Mouse (Mus musculus) right cerebral cortex, postnatal 36 days (tissue): ENCODE measurements at regions not wholly inside any gene's neighbourhood (a gene's known extent, or its start where the extent isn't known, plus 50 kb on each side); places are given as distances from the start of the nearest gene placed in this dataset.
A peak's percentile ranks its signal among the peaks of the same experiment; 100 is the strongest.

Source experiments
- DNase-seq, 2 experiments: peaks; one replicate each; pipeline ENCODE4 v3.0.0; 2022; ENCODE audit warnings: low spot score in 2 of 2, mixed read lengths in 1 of 2

DNA sequence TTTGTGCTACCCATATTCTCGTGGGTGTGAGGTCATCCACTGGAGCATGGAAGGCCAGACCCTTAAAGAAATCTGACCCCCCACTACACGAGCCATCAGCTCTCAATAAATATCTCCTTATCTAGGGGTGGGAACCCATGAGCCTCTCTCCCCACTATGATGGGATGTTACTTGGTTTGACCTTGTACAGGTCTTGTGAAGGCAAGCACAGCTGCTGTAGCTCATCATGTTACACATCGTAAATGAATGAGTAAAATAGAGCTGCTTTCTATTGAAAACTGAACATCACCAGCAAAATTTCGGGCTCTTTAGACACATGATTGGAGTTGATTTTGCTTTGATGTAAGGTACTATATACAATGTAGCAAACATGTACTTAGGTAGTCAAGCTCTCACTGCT, 414.8 kb upstream of the Frg1 start:
- DNase-seq: no peak

GRCm38 (mm10) chr8:41830407-41830806, 413.5 kb upstream of the Frg1 start:
- no peak for DNase-seq

GRCm38 (mm10) chr8:41824928-41825327, 408.1 kb upstream of the Frg1 start:
- peak; percentile 37 to 48 for DNase-seq

DNA sequence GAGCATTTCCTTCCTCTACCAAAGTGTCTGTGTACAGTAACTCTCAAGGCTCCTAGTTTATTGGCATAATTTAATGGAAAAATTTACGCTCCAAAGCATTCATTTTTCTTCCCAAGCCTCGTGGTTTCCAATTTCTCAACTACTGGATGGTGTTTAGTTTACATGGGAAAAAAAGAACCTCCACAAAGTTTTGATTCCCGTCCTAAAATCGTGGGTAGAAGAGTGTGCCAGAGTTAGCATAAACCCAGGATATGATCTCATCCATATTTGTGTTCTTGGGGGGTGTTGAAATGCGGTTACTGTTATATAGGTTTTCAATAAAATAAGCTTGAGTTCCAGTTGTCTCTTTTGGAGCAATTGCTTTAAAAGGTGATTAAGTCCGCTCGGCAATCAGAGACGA, 406.2 kb upstream of the Frg1 start:
- no peak for DNase-seq

GRCm38 (mm10) chr8:41821676-41822075, 404.8 kb upstream of the Frg1 start:
- no peak for DNase-seq

DNA sequence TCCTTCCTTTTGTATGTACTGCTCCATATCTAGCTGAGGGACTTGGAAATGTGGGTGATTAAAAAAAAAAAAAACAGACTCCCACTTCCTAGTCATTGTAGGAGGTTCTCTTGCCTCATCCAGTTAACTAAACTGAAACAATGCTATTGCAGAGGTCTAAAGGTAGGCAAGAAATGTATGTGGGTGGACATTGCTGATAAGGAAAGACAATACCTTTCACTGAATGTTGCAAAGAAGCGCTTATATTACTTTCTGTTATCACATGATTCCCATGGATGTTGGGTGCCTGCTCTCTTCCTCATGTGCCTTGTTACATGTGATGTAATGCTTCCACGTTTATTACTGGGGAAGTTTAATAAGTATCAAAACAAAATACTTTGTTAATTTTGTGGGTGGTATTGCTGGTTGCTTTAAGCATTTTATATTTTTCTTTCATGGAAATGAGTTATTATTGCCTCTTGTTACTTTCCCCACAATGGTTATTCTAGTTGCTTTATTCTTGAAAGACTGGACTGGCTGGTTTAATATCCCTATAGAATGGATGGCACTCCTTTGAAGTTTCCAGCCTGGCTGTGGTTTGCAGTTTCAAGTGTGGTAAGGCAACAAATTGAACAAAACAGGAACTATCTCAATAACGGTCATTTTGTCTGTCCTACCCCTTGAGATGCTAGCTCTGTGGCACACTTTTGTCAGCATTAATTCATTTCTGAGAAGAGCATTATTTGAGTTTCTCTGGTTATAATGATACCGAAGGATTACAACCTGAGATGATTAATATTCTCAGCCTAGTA, 403.9 kb upstream of the Frg1 start:
- DNase-seq: no peak

DNA sequence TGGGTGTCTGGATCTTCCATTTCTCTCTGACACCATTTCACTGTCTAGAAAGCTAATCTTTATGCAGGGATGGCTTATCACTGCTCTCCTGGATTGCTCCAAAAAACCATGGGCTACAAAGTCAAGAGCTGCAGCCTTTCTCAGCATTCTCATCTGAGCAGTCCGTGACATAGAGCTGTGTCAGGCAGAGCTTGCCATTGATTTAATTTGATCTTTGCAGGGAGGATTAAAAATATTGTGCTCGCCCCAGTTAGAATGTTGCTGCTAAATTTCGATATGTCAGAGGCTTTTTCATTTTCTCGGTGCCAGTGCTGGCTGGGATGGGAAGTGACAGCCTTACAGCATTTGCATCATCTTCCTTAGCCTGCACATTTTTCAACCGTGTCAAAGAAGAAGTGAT, 401.7 kb upstream of the Frg1 start:
- no peak for DNase-seq

DNA sequence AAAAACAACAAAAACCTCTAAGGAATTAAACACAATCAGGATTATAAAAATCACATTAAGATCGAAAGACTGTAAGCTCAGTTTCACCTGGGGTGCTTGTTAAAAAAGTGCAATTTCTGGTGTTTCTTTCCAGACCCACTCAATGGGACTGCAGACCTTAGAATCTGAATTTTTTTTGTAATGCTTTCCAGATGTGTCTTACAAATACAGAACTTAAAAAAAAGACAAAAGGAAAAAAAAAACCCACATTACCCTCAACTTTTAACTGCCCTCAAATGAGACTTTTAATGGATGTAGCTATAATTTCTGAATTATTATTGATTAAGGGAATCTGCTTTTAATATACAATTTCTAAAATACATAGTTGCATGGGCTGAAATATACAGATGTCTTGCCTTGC, 401.2 kb upstream of the Frg1 start:
- no peak for DNase-seq

GRCm38 (mm10) chr8:41815272-41815671, 398.4 kb upstream of the Frg1 start:
- DNase-seq: no peak

DNA sequence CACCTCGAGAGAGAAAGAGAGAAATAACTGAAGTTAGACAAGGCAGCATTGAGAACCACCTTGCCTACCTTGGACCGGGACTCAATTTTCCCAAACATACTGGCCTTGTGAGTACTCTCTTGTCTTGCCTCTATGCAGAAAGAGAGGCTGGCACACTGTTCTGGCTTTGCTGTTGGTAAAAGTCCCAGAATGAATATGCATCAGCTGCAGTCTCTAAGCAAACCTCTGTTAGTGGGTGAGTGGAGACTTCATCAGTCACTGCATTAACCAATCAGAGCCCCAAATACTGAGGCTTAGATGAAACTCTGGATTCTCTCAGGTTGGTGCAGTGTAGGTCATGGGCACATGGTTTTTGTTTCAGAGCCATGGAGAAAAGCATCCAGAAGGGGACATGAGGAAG, 378.8 kb upstream of the Frg1 start:
- DNase-seq: no peak

DNA sequence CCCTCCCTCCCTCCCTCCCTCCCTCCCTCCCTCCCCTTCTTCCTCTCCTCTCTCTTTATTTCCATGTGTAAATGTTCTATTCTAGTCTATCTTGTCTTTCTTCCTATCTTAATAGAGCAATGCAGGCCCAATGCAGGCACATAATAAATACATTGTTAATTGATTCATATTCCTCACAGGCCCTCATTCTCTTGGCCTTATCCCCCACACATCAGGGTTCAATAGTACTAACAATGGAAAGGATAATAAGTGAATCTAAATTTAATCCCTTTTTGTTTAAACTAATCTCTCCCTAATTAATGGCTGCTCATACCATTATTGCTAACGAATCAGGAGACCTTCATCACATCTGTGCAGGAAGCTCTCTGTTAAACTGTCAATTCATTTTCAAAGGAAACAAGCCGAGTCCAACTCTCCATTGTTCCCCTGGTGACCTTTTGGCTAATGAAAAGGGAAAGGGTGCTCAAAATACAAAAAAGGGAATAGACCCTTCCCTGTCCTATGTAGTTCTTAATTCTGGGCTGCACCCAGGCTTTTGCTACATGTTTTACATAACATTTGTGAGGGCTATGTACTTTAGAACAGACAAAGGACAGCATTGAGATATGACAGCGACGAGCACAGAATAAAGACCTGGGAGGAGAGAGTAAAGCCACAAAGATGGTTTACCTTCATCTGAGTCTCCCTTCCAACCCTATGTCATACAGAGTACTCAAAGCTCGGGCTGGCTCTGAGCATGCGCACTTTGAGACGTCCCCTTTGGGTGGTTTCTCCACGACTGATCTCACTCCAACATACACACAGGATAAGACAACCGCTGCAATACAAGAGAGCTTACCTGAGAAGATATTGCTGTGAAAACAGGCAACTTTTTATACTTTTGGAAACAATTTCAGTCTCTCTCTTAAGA, 370.3 kb upstream of the Frg1 start:
- no peak for DNase-seq

DNA sequence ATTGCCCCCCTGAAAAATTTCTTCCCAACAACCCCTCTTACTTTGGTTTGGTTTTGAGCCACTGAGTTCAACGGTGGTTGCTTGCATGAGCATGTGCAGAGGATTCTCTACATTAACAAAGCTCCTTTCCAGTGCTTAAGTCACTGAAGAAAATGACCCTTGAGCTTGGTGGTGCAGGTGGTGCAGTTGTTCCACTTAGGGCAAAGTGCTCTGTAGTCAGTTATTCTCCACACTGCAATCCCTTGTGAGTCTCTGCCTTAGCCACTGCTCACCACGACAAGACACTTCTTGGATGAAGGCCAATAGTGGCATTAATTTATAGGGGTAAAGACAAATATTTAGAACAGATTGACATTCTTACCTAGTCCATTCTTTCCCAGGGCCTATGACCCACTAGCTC, 369.1 kb upstream of the Frg1 start:
- DNase-seq: no peak

GRCm38 (mm10) chr8:41782837-41783236, 366.0 kb upstream of the Frg1 start:
- no peak for DNase-seq

DNA sequence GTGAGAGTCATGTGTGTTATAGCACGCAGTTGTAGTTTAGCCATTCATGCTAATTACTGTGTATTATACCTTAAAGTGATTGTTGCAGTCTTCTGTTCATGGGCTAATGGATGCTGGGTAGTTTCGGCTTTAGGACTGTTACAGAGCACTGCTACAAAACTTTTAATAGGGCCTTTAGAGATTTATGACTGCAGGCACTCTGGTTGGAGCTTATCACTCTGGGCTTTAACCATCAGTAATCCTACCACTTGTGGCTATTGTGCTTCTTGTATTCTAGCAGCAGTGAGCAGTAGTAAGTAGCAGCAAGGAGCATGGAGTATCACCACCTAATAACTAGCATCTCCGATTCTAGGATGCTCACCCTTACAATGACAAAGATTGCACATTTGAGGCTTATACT, 362.6 kb upstream of the Frg1 start:
- DNase-seq: no peak

GRCm38 (mm10) chr8:41771729-41772128, 354.9 kb upstream of the Frg1 start:
- no peak for DNase-seq

- peak; percentile 2 to 33 for DNase-seq
Observed at GRCm38 (mm10) chr8:41753481-41753880, 336.6 kb upstream of the Frg1 start.

GRCm38 (mm10) chr8:41752641-41753040, 335.8 kb upstream of the Frg1 start:
- DNase-seq: peak in 1 of 2 experiments; percentile 19

GRCm38 (mm10) chr8:41747024-41747423, 330.1 kb upstream of the Frg1 start:
- DNase-seq: no peak

DNA sequence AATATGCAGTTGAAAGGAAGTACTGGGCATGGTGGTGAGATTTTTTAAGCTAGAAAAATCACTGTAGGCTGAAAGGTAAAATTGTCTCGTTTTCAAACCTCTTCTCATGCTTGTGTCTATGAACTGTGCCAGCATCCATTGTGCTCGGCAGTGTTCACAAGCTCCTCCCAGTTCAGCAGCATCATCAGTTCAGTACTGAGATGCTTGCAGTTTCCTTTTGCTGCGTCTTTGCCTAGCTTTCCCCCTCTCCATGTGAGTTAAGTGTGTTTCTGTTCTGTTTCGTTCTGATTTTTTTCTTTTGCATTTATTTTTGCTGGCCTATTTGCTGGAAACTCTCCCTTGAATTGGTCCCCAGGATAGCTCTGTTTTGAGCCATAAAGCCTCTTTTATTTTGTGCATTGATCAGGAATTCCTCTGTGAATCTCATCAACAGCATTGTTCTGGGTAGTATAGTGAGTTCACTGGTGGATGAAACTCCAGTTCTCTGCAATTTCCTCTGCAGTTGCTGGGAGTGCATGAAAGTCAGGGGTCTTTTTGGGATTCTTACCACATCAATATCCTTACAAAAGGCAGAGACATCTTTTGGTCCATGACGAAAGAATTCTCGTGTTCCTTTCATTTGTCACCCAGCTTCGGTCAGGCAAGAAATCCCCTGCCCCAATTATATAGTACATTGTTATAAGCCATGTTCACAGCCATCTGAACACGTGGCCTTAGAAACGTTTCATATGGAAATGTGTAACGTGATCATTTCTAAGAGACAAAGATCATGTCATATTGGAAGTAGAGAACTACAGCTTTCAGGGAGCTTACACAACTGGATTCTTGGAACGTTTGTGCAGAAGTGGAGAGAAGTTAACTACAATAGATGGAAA, 326.2 kb upstream of the Frg1 start:
- DNase-seq: no peak

- no peak for DNase-seq
Observed at GRCm38 (mm10) chr8:41717002-41717401, 300.1 kb upstream of the Frg1 start.

- peak; percentile 66 to 74 for DNase-seq
Observed at GRCm38 (mm10) chr8:41713634-41714330, 296.9 kb upstream of the Frg1 start.
